Mouse (Mus musculus): ENCODE data around the gene Gpc5.

Gene Gpc5

DNA sequence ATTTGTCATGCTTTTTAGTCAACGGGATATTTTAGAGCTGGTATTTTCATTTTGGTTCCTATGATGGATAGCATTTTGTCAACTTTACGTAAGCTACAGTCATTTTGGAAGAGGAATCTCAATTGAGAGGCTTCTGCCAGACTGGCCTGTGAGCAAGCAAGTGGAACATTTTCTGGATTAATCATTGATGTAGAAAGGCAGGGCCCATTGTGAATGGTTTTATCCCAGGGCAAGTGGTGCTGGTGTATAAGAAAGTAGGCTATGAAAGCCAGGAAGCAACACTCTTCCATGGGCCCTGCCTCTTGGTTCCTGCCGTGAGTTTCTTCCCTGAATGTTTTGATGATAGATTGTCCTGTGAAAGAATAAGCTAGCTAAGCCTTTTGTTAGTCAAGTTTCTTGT, 777.1 kb downstream of the Gpc5 start:
- no peak for DNase-seq

GRCm38 (mm10) chr14:115976062-115976461, 884.0 kb downstream of the Gpc5 start:
- DNase-seq: no peak

GRCm38 (mm10) chr14:115979233-115979632, 887.2 kb downstream of the Gpc5 start:
- no peak for DNase-seq

GRCm38 (mm10) chr14:115990764-115991163, 898.7 kb downstream of the Gpc5 start:
- no peak for DNase-seq

- DNase-seq: no peak
Measured at GRCm38 (mm10) chr14:115993520-115994106, 901.6 kb downstream of the Gpc5 start.

DNA sequence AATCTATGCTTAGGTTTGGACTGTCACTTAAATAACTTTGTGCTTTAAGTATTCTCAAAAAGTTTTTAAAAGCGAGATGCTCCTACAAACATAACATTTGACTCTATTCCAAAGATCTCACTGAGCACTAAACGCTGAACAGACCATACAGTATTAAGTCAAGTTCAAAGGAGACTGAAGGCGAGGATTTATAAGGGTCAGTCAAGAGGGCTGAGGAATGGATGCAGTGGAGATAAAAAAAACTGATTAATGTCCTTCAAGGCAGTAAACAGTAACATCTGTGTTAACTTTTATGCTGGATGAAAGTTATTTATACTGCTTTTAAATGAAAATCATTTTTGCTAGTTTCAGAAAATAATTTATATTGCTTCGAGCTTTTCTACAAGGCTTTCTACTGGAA, 906.9 kb downstream of the Gpc5 start:
- no peak for DNase-seq

- DNase-seq: no peak
Measured at GRCm38 (mm10) chr14:116087010-116087409, 995.0 kb downstream of the Gpc5 start.

DNA sequence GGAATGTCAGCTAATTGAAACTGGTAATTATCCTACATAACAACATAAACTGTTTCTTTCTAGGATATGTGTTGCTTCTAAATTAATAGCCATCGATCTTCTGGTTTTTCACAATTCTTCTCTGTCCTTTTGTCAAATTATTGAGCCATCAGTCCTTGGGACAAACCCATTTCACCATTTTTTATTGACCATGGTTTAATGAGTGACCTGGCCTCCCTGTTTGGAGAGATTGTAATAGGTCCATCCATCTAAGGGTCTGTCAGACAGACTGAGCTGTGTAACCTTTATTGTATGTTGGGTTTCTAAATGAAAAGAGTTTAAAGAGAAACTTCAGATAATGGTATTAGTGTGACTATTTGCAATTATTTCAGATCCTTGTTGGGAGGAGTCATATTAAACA, 1035.9 kb downstream of the Gpc5 start:
- DNase-seq: no peak

GRCm38 (mm10) chr14:116137330-116137729, 1045.3 kb downstream of the Gpc5 start:
- DNase-seq: no peak

DNA sequence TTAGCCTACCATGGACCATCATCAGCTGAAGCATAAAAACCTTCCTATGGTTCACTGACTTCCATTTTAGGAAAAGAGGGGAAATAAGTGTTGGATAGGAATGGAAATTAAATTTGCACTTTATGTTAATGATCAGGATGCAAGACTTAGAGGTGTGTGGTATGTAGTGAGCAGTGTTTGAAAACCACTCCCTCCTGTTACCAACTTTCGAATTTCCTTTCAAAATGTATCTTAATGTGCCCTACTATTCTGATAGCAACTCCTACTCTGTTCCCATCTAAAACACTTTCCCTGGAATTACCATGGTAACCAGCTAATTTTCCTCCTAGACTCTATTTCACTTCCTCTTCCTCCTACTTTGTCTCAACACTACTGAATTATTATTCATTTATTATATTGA, 1045.8 kb downstream of the Gpc5 start:
- DNase-seq: no peak

DNA sequence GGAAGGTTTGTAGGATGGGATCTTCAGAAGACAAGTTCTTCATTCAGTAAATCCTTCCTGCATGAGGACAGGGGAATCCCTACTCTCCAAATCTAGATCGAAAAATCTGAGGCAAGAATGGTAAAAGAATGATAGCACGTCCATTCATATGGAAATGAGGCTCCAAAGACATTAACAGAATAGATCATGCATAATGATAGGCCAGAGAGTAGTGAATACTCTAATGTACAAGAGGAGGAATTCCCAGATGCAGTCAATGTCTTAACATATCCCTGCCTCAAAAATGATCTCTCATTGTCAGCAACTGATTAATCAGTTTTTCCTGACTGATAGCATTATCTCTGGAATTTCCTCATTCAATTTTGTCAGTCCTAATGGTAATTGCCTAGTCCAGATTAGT, 1070.6 kb downstream of the Gpc5 start:
- no peak for DNase-seq

- DNase-seq: no peak
Measured at GRCm38 (mm10) chr14:116167401-116167800, 1075.4 kb downstream of the Gpc5 start.

DNA sequence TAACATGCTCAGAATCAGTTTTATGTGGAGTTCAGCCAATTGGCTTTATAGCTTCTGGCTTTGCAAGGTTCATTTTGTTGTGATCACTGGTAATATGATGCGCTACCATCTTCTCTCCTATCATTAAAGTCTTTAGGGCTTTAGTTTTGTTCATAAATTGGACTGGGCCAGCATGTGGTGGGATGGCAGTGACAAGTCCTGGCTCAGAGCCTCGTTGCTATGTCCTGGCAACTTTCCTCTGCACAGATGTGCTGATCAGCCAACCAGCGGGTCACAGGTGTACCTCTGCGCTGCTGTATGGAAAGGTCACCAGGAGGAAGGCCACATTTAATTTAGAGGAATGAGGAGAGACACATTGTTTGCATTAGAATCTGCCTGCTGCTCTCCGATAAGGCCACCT, 1077.1 kb downstream of the Gpc5 start:
- DNase-seq: no peak

DNA sequence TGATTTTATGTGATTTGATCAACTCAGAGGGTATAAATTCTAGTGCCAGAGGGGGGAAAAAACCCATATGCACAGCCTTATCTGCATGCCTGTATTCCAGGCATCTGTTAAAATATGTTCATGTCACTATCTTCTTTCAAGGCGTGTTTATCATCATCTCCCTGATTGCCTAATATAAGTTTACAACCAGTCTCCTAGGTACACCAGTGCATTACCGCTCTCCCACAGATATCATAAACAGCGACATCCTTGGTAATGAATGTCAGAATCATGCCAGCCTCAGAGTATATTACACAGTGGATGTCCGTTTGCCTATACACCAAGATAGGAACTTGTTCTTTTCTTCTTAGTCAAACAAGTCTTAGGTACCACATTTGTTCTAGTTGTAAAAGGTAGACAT, 1095.0 kb downstream of the Gpc5 start:
- DNase-seq: no peak

DNA sequence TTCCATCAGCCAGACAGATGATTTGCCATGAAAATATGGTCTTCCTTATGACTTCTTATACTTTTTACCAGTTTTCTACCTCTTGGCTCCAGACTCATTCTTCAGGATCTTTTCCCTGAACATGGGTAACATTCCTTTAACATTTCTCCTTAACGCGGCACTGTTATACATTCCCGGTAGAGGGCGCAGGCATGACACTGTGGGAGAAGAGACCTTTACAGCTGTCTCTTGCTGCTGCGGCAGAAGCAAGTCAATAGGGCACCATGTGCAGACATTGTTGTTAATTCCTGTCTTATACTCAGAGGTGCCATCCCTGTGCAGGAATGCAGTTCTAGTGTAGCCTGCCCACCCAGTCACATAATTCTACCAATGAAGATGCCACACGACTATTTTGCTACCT, 1115.0 kb downstream of the Gpc5 start:
- DNase-seq: peak; percentile 28

DNA sequence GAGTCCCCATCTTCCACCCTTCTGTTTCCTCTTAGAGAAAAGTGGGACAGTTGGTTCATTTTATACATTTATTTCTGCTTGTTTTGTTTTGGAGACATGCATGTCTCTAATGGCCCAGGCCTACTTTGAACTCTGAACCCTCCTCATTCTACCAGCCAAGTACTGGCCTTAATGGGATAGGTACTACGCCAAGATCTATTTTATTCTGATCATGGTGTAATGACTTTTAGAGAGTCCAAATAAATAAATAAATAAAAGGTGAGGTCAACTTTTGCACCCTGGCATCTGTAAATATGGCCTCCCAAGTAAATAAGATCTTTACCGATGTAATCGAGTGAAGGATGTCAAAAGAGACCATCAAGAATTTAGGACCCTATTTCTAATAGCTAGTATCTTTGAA, 1116.6 kb downstream of the Gpc5 start:
- no peak for DNase-seq

DNA sequence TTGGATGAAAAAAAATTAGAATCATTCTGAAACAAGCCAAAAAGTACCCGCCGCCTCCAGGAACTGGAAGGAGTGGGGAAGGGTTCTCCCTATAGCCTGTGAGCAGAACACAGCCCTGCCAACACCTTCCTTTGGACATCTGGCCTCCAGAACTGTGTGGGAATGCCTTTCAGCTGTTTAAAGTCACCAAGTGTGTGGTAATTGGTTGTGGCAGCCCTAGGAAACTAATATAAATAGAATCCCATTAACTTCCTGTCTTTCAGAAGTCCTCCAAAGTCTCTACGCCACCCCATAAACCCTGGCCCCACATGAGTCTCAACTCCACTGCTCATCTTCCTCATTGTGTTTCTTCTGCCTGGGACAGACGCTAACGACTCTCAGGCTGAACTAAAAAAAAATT, 1117.0 kb downstream of the Gpc5 start:
- DNase-seq: no peak

- peak; percentile 6 for DNase-seq
Measured at GRCm38 (mm10) chr14:116210304-116210703, 1118.3 kb downstream of the Gpc5 start.

DNA sequence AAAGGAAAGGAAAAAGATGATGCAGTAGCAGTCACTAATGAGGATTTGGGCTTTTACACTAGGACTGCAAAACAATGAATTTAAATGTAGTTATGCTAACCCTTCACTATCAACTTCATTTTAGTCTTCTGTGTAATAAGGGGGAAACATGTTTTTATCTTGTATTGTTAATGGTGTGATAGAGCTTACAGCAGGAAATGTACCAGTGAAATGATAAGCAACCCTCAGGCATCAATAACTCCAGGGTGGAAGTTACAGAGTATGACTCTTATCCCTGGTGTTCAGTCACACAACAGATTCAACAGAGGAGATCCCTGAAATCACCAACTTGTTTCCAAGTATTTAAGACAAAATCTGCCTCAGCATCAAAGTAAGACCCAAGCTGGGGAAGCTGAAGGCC, 1120.0 kb downstream of the Gpc5 start:
- DNase-seq: no peak

GRCm38 (mm10) chr14:116258126-116258525, 1166.1 kb downstream of the Gpc5 start:
- no peak for DNase-seq

DNA sequence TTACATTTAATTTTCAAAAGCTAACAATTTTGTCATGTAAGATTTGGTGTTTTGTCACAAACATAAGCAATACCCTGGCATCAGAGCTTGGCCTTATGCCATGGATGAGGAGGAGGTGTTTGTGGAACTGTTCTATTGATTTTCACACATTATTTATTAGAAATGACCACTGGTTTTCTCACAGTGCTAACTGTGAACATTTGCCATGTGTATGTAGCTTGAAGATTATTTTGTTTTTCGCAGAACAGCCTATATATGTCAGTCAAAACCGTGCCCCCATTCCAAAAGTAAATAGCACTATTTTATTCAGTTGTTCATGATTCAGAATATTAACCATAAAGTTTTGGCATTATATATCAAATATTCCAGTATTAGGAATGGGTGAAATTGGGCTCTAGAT, 1216.5 kb downstream of the Gpc5 start:
- DNase-seq: no peak

GRCm38 (mm10) chr14:116317491-116317890, 1225.5 kb downstream of the Gpc5 start:
- DNase-seq: no peak

DNA sequence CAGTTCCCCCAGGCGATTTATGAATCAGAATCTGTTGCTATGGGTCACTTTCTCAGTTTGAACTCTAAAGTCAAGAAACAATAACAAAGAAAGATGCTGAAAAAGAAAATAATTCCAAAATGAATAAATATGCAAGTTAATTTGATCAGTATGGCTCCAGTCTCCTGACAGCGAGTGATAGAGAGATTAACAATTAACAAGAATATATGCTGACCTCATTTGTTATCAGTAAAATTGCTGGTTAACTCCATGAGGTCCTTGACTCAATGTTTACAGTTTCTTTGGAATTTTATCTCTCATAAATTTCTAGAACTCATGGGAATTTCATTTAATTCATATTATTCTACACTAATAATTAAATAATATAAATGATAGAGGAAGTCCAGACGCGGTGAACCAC, 1244.2 kb downstream of the Gpc5 start:
- DNase-seq: no peak

DNA sequence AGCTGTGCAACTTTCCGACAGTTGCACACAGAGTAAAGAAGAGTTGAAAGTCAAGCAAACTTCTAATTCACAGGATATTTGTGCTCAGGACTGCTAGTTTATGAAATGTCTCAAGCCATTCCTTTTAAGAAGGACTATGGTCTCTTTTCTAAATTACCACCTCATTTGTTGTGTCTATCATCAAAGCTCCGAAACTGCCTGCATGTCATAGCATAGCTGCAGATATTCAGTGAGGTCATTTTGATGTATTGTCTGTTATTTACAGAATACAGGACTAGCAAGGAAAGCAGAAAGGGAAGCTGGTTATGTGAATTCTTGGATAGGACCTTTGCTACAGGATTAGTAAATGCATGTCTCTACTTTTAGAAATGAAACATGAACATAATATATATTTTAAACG, 1246.4 kb downstream of the Gpc5 start:
- no peak for DNase-seq

DNA sequence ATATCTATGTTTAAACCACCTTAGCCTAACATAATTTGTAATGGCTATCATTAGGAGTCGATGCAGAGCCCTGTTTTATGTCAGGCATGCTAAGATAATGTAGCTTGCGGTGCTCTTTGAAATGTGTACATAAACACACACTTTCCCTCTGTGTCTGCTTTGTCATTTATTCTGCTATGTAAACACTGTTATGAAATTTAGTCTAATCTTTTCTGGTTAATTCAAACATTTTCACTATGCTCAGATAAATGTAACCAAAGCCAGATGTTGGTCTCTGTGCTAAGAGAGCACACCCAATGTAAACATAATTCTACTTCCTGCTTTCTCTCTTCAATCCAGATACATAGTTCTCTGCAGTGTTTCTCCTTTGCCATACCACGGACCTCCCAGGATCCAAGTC, 1256.5 kb downstream of the Gpc5 start:
- DNase-seq: no peak

DNA sequence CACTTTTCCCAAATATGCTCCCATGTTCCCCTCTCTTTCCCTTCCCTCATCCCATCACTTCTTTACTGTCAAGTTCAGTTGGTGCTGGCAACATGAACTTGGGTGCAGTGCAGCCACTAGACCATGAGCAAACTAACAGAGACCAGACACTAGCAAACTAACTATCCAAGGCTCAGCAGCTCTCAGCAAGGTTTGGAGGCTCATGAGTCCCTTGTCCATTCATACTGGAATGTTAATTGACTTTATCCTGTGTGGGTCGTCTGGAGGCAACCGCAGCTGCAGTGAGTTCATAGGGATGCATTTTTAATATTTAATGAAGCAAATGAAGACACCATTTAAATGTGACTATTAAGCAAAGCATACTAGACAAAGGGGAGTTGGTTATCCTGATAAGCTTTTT, 1292.6 kb downstream of the Gpc5 start:
- DNase-seq: no peak

Measured in thymus, postnatal 25 days (tissue).